Mouse (Mus musculus) adrenal gland, postnatal 14 days (tissue): ENCODE results near the gene Amfr. TPM values are rescaled to one million over a fixed set of nuclear protein-coding genes. Genes with fewer than 3 reads are reported as not detected.

Source experiments
- DNase-seq: peaks from one replicate; pipeline ENCODE4 v3.0.0; 2021; ENCODE audit warnings: mixed read lengths
- long read RNA-seq, 2 experiments: library from polyadenylated mRNA; stranded (forward); transcript quantifications; one replicate each; pipeline ENCODE4 v2.0.0; 2021
- total RNA-seq: library from RNA; stranded (reverse); gene quantifications from 2 replicates; pipeline ENCODE4 v1.2.3, GENCODE M21; 2021

Amfr gene
- total RNA-seq = 156 and 169 TPM in 2 replicates
- long read RNA-seq, experiment 1, transcript Amfr-201 (14 exons, 3,880 nt) = major isoform, 294 of 358 reads
- long read RNA-seq, experiment 1, partial matches to known transcripts = 15 of 358 reads
- long read RNA-seq, experiment 1, other reads (novel, unspliced or antisense) = 46 of 358 reads
- long read RNA-seq, experiment 2, transcript Amfr-201 (14 exons, 3,880 nt) = major isoform, 182 of 220 reads
- long read RNA-seq, experiment 2, partial matches to known transcripts = 14 of 220 reads
- long read RNA-seq, experiment 2, other reads (novel, unspliced or antisense) = 24 of 220 reads

DNA sequence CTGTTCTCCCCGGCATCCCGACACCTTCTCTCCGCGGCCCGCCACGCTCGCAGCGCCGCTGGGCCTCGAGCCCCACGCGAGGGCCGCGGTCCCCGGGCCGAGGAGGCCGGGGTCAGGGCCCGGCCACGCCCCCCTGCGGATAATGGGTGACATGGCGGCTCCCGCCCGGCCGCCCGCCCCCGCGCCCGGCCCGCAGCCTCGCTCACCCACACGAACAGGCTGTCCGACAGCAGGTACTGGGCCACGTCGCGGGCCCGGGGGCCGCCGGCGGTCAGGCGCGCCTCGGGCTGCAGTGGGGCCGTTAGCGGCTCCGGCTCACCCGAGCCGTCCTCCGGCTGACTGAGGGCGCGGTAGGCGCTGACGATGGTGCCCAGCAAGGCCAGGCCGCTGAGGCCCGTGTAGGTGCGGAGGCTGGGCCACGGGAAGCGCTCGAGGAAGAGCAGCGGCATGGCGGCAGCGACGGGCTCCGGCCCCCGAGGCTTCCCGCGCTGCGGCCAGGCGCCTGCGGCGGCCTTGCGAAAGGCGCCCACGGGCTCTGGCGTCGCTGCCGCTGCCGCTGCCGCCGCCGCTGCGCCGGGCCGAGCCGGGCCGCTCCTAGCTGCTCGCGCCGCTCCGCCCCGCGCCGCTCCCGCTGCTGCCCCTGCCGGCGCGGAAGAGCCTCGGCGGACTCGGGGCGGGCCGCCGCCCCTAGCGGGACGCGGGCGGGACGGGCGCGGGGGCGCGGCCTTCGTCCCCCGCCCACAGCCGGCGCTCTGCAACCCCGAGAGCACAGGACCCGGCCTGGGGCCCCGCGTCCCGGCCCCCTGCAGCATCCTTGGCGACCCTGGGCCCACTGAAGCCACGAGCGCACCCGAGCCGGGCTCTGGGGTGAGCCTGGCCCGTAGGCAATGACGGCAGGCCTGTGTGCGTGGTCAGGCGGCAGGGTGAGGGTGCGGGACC, at the start of gene Amfr:
Amfr (minus strand) TSS at position 830 of the 939 bp plus-strand sequence.
- DNase-seq = peak; percentile 88

DNA sequence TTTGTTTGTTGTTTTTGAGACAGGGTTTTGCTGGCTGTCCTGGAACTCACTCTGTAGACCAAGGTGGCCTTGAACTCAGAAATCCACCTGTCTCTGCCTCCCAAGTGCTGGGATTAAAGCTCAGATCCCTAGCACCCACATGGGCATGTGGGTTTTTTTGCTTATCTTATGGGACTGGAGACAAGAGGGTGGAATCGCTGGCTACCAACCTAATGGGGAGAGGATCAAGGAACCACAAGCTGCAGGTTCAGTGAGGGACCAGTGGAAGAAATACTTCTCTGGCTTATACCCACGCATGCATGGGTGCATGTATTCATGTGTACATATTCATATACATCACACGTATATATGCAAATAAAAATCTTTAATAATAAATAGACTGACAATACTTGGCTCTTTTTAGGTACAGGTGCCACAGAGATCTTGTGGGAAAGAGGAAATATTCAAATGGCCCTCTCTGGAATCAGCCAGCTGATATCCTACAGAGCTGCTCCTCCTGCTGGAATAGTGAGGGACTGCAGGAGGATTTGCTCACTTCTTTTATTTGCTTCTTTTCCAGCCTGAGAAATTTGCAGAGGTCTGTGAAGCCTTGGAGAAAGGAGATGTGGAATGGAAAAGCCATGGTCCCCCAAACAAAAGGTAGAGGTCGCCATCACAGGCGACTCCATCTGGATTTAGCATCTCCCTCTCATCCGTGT, 44.7 kb upstream of the Amfr start:
- DNase-seq = peak; percentile 59

- DNase-seq = no peak
These were observed 40.1 kb upstream of the Amfr start for GRCm38 (mm10) chr8:94052696-94053095.

DNA sequence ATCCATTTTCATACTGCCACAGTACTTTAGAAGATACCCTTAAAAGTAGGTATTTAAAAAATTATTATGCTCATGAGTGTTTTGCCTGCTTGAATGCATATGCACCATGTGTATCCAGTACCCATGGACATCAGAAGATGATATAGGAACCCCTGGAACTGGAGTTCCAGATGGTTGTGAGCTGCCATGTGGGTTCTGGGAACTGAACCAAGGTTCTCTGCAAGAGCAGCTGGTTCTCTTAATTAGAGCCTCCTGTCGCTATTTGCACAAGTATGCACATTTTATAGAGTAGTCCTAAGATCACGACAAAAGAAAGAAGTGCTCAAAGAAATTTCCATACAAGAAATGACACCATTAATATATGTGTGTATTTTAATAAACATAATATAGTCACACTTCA, 35.2 kb upstream of the Amfr start:
- no peak for DNase-seq

GRCm38 (mm10) chr8:94037806-94038205, 25.2 kb upstream of the Amfr start:
- DNase-seq = no peak

GRCm38 (mm10) chr8:94036944-94037524, 24.4 kb upstream of the Amfr start, which contains the start of the genes Nudt21 and Ogfod1:
Gene Nudt21, minus strand, starts transcription at chr8:94037031.
Gene Ogfod1, plus strand, starts transcription at chr8:94037198.
- peak; percentile 94 for DNase-seq

DNA sequence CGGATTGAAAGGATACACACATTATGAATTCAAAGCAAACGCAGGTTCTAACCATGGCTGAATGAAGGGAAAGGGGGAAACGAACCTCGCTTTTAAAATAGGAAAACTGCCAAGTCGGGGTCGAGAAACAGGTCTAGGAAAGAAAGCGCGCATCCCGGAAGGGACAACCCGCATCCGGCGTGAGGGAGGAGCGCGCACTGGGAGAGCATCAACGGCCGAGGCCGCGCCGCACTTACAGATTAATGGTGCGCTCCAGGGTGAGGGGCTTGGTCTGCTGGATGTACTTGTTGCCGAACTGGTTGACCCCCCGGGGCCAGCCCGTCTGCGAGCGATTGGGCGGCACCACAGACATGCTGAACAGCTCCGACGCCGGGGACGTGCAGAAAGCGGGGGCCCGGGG, 23.9 kb upstream of the Amfr start:
- DNase-seq = peak; percentile 85

DNA sequence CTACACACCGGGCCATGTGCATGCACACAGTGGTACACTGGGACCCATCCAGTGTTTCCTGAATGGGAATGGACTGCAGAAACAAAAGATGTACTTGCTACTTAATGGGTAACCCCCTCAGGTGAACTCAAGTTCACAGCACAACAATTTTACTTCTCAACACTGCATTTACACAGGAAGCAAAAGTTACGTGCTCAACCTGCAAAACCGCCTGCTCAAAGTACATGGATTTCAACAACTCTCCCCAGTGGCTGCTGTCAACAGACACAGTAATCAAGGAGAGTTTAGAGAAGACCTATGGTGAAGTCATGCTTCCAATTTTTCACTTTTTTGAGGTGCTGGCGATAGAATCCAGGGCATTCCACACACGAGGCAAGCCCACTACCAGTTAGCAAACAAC, 22.6 kb upstream of the Amfr start:
- no peak for DNase-seq

DNA sequence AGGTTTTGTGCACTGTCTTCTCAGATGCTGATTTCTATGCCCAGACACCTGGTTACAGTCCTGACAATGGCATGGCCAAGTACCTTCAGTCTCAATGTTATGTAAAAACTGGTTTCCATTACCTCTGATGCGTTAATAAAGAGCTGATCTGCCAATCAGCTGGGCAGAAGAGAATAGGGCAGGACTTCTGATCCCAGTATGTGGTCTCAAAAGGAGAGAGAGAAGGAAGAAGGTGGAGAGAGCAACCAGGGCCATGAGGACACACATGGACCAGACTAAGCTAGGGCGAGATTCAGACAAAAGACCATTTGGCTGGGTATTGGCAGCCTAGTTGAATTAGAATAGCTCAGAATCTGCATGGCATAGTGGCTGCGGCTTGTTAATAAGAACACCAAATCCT, 21.0 kb upstream of the Amfr start:
- no peak for DNase-seq

GRCm38 (mm10) chr8:94029701-94030100, 17.1 kb upstream of the Amfr start:
- DNase-seq = no peak

DNA sequence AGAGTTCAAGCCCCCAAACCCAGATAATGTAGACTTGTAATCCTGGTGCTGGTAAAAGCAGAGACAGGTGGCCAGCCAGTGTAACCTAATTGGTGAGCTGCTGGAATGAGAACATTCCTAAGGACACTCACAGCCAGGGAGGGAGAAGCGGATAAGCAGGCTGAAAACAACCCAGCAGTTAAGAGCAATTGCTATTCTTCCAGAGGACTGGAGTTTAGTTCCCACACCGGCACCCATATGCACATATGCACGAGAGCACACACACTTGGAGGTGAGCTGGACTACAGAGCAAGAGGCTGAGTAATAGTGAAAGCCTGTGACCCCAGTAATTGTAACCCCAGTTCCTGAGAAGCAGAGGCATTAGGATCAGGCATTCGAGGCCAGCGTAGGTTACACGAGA, 11.3 kb upstream of the Amfr start:
- DNase-seq = no peak

- no peak for DNase-seq
These were observed 477 bp upstream of the Amfr start for GRCm38 (mm10) chr8:94013026-94013612.

DNA sequence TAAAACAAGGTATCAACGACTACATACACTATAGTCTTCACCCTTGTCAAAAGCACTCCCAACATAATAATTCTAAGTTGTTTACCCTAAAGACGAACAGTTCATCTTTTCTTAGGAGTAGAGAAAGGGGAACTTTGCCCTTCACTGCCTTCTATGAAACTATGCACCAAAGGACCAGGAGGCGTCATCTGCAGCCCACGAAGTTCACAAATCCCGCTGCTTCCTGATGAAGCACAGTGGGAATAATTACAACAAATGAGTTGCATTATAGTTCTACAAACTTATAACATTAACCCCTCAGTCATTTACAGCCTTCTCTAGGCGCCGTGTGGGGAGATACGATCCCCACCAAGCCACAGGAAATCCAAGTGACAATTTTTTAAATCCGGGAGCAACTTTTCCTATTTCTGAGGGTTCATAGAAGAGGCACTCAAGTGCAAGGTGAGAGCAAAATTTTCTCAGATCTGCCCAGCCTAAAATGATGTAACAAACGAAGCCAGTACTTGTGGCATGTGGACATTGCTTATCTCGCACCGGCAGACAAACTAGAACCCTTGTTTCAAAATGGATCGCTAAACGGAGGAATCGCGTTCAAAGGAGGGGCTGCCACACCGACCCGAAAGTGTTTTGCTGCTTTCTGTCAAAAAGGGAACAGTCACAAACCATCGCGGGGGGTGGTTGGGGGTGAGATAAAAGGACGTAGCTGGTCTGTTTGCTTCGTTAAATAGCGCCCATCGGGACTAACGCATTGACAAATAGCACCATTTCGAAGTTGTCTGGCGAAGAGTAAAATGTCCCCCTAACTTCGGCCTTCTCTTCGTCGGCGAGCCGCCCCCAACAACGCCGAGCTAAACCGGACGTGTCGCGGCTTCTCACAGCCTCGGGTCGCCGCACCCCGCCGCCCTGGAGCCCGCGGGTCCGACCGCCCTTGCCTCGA, 1.3 kb downstream of the Amfr start:
- no peak for DNase-seq

DNA sequence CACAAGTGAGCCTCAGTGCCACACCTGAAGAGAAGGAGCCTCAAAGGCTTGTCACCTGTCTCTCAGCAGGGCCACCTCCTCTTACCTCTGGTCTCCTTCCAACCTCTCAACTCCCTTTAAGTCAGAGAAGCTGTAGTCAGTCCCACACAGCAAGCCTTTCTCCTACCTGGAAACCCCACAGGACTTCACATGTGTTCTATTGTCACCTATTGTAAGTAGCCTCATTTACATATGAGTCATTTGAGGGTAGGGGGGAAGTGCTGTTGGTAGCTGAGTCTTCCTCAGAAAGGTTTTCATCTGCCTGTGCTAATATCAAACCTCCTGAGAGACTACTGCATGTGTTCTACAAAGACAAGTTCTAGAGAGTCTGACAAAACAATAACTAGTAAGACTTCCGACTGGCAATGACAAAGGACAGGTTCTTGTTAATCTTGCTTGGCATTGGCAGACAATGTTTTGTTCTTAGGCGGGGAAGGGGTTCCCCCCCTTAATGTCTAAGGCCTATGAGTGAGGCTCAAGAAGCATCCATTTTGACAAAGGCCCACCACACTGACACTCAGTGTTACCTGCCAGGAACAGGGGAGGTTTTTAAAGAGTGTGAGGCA, 2.4 kb downstream of the Amfr start:
- DNase-seq = no peak

- no peak for DNase-seq
These were observed 3.3 kb downstream of the Amfr start for GRCm38 (mm10) chr8:94009243-94009845.

DNA sequence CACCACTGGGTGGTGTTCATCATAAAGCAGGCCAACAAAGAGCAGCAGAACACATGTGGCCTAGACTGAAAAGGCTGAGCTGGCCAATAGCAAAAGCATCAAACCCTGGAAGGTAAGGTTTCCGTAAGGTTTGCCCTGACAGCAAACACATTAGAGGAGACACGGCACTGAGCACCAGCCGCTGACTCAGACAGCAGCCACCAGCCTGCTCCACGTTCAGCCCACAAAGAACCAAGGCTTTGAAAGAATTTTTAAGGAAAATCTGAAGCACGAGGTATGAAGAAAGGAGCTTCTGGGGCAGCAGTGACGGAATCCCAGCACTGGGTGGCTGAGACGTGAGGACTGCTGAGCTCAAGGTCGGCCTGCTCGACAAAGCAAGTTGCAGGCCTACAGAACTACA, 8.5 kb downstream of the Amfr start:
- no peak for DNase-seq

GRCm38 (mm10) chr8:93998961-93999360, 13.7 kb downstream of the Amfr start:
- no peak for DNase-seq

DNA sequence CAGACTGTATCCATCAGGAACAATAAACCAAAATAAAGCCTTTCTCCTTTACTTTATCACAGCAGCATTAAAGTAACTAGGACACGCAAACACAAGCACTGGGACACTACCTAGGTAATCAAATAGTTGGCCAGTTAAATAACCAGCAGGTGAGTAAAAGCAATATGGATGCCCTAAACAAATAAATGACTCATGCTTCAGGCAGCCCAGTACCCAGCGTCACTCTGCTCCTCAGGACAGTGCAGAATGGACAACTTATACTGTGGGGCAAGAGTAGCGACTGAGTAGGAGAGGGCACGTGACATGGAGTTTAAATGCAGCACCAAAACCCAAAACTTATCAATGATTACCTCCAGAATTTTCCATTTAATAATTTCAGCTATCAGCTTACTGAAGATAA, 22.9 kb downstream of the Amfr start:
- DNase-seq = no peak

DNA sequence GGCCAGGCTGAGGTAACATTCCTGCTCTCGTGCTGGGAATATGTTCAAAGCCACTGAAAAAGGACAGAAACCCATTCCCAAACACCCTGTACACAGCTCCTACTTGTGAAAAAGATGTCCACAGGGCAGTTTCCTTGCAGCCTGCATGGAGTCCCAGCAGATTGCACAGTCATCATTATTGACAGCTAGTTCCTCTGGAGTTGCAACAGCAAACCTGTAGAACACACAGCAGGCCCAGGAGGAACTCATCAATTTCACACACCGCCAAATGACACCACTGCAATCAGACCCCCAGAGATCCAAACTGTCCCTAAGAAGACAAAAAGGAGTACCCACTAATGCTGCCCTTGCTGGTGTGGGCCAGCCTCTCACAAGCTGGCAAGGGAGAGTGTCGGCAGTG, 27.9 kb downstream of the Amfr start:
- no peak for DNase-seq

- no peak for DNase-seq
These were observed 28.8 kb downstream of the Amfr start for GRCm38 (mm10) chr8:93983827-93984226.
